Mouse (Mus musculus) spleen, adult 2 months (tissue): ENCODE measurements around the gene Cdh13. TPM values are rescaled to one million over a fixed set of nuclear protein-coding genes. Genes with fewer than 3 reads are reported as not detected.

Experiments used
- DNase-seq, 2 experiments: peaks; one replicate each; pipeline versions ENCODE4 v3.0.0 to v3.0.0-alpha.2; 2012 to 2021; ENCODE audit warnings: low spot score in 2 of 2, low read depth in 1 of 2
- H3K27ac ChIP-seq: fragments of 200-500 bp; 2 replicates; pipeline ENCODE4 v1.5.1; 2012; ENCODE audit warnings: low read length, inconsistent platforms; ENCODE audit not compliant: insufficient read depth
- H3K27me3 ChIP-seq: fragments of 200-500 bp; 2 replicates; pipeline ENCODE4 v1.6.1; 2012; ENCODE audit warnings: mild to moderate bottlenecking, moderate library complexity, low read length, inconsistent platforms; ENCODE audit not compliant: control insufficient read depth, insufficient read depth
- H3K36me3 ChIP-seq: fragments of 200-500 bp; 2 replicates; pipeline ENCODE4 v1.6.1; 2012; ENCODE audit warnings: mild to moderate bottlenecking, low read length, inconsistent platforms; ENCODE audit not compliant: control insufficient read depth, insufficient read depth
- H3K4me1 ChIP-seq: fragments of 200-500 bp; 2 replicates; pipeline ENCODE4 v1.6.1; 2011; ENCODE audit warnings: inconsistent platforms; ENCODE audit not compliant: control insufficient read depth, insufficient read depth, insufficient read length
- H3K4me3 ChIP-seq: fragments of 200-500 bp; 2 replicates; pipeline ENCODE4 v1.5.1; 2011; ENCODE audit warnings: mild to moderate bottlenecking, inconsistent platforms; ENCODE audit not compliant: insufficient read depth, insufficient read length; ENCODE audit errors: extremely low read depth
- CTCF ChIP-seq: fragments of 200-500 bp; IDR thresholded peaks from 2 replicates; pipeline ENCODE4 v1.5.1; 2011; ENCODE audit warnings: mild to moderate bottlenecking, inconsistent platforms; ENCODE audit not compliant: insufficient read depth, insufficient read length, insufficient replicate concordance; ENCODE audit errors: extremely low read depth
- POLR2A ChIP-seq: fragments of 200-500 bp; IDR thresholded peaks from 2 replicates; pipeline ENCODE4 v1.6.1; 2011; ENCODE audit warnings: low read depth, low read length, inconsistent platforms
- WGBS: fragments of 180-500 bp; shearing (Covaris S2); methylation state at CpG from one replicate; pipeline ENCODE4 v1.1.7; 2018; 5-methylcytosine and 5-hydroxymethylcytosine counted together
- polyA plus RNA-seq: library from polyadenylated mRNA; depleted of rRNA; stranded (reverse); fragments of >200 nt; gene quantifications from 2 replicates; pipeline ENCODE4 v1.2.3, GENCODE M21; 2012

Cdh13 gene
- polyA plus RNA-seq, 1 experiment, result 0.50 TPM

DNA sequence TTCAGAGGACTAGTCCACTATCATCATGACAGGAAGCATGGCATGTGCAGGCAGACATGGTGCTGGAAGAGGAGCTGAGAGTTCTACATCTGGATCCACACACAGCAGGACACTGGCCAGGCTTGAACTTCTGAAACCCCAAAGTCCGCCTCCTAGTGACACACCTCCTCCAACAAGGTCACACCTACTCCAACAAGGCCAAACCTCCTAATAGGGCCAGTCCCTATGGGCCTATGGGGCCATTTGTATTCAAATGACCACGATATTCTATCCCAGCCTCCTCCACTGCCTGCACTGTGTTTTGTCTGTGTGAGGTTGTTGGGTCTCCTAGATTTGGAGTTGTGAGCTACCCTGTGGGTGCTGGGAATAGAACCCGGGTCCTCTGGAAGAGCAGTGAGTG lies 1060.1 kb downstream of the Cdh13 start:
- H3K27me3 ChIP-seq, result 0 out of 2 replicates have a peak, but pooled peaks cover 2% of the 10 kb centered on the region
- H3K27ac ChIP-seq, result no peak overlapping the region
- H3K4me3 ChIP-seq, result no peak overlapping the region
- TF ChIP-seq CTCF (no peak), POLR2A (no peak)
- H3K36me3 ChIP-seq, result peaks cover 10% of the 10 kb centered on the region
- no peak for DNase-seq
- 88% methylated on average over 3 of the region's 3 CpGs for WGBS
- H3K4me1 ChIP-seq, result peaks cover 13% of the 10 kb centered on the region; the same call in 1 of the 2 replicates

DNA sequence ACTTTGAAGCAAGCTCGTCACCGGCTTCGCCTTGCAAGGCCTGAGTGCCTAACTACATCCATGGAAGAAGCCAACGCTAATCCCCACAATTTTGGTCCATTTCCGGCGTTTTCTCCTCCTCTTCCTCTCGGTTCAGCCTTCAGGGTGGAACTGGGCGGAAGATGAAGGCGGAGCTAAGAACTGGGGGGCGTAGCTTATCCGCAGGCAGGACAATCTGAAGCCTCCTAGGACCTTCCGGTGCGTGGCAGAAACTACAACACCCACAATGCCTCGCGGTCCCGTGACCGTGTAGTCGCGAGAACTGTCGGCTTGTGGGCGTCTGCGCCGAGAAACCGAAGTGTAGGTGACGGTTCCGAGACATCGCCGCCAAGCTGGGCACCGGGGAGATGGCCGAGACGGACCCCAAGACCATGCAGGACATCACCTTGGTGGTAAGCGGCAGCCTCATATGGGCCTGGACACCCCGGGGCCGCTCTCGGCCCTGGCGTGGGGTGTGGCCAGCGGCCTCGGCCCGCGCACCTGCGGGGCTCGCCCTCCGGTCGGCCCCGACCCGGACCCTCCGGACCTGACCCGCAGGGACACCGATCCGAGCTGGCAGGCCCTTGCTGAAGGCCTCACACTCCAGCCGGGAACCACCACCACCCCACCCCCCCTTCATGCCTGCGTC lies 1060.8 kb downstream of the Cdh13 start, which contains the start of gene Hsbp1:
Gene Hsbp1, plus strand, starts transcription at position 299 of the 667 bp plus-strand sequence.
- Histone ChIP-seq H3K36me3 (peaks cover 16% of the 10 kb centered on the region), H3K4me1 (peaks cover 13% of the 10 kb centered on the region; the same call in 1 of the 2 replicates), H3K27me3 (0 out of 2 replicates have a peak, but pooled peaks cover 2% of the 10 kb centered on the region), H3K27ac (peak within 1 kb of the TSS; percentile 53), H3K4me3 (peak within 1 kb of the TSS; percentile 81)
- WGBS, result 5% methylated on average over 52 of the region's 52 CpGs
- TF ChIP-seq POLR2A, result peak; percentile 66
- no peak for TF ChIP-seq CTCF
- peak; percentile 91 to 98 for DNase-seq

DNA sequence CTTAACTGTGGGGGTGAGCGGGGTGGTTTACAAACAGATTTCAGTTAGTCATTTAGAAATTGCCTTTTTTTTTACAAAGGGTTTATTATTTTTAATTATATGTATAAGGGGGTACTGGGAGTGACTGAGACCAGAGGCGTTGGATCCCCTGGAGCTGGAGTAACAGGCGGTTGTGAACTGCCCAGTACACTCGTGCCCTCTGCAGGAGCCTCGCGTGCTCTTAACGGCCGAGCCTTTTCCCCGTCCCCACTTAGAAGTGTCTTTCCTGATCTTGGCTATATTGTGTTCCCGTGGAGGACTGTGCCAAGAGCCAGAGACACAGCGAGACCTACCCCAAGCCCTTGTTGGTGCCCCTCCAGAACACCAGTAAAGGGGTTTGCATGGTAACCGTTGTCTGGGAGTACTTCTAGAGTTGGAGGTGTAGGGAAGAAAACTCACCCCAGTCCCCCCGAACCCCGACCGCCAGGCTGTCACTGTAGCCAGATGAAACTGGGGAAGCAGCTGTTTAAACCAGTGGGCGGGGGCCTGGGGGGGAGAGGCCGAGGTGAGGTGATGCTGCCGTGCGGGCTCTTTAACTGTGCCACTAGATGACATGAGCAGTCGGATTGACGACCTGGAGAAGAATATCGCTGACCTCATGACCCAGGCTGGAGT lies 1061.6 kb downstream of the Cdh13 start:
- Histone ChIP-seq H3K36me3 (peaks cover 19% of the 10 kb centered on the region), H3K4me1 (peaks cover 13% of the 10 kb centered on the region; the same call in 1 of the 2 replicates), H3K27me3 (no peaks in the 10 kb centered on the region), H3K4me3 (peak overlapping the region; percentile 81), H3K27ac (no peak overlapping the region)
- 29% methylated on average over 22 of the region's 22 CpGs for WGBS
- no peak for DNase-seq
- TF ChIP-seq POLR2A (no peak), CTCF (no peak)

DNA sequence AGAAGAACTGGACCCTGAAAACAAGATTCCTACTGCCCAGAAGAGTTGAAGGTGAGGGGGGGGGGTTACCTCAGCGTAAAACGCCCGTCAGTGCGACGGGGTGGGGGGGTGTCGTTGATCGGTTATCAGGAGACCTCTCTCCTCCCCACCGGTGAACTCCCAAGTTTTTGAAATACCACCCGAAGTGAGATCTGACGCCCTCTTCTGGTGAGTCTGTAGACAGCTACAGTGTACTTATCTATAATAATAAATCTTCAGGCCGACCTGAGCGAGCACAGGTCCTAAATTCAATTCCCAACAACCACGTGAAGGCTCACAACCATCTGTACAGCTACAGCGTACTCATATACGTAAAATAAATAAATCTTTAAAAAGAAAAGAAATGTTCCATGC lies 1062.1 kb downstream of the Cdh13 start:
- DNase-seq, result no peak
- Histone ChIP-seq H3K4me1 (peaks cover 13% of the 10 kb centered on the region; the same call in 1 of the 2 replicates), H3K36me3 (peaks cover 20% of the 10 kb centered on the region), H3K4me3 (no peak overlapping the region), H3K27ac (no peak overlapping the region), H3K27me3 (no peaks in the 10 kb centered on the region)
- WGBS, result 87% methylated on average over 15 of the region's 15 CpGs
- TF ChIP-seq POLR2A, result no peak
- no peak for TF ChIP-seq CTCF

DNA sequence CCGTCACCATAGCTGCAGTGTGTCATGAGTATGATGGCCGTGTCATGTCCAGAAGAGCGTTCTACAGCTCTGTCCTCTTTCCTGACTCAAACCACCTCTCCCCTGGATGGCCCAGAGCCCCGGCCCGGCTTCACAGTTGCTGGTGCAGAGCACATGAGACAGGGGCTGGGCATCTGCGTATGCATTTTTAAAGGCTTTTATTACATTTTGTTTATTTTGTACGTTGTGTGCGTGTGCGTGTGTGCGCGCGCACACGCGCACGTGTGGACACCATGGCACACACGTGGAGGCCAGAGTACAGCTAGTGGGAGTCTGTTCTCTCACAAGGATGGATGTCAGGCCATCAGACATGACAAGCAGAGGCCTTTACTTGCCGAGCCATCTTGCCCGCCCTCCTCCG lies 1068.1 kb downstream of the Cdh13 start:
- H3K4me3 ChIP-seq, result no peak overlapping the region
- no peak for TF ChIP-seq CTCF
- no peak for TF ChIP-seq POLR2A
- WGBS, result 97% methylated on average over 19 of the region's 19 CpGs
- DNase-seq, result no peak
- peaks cover 13% of the 10 kb centered on the region; the same call in 1 of the 2 replicates for H3K4me1 ChIP-seq
- H3K27me3 ChIP-seq, result no peaks in the 10 kb centered on the region
- no peak overlapping the region for H3K27ac ChIP-seq
- H3K36me3 ChIP-seq, result peaks cover 20% of the 10 kb centered on the region

DNA sequence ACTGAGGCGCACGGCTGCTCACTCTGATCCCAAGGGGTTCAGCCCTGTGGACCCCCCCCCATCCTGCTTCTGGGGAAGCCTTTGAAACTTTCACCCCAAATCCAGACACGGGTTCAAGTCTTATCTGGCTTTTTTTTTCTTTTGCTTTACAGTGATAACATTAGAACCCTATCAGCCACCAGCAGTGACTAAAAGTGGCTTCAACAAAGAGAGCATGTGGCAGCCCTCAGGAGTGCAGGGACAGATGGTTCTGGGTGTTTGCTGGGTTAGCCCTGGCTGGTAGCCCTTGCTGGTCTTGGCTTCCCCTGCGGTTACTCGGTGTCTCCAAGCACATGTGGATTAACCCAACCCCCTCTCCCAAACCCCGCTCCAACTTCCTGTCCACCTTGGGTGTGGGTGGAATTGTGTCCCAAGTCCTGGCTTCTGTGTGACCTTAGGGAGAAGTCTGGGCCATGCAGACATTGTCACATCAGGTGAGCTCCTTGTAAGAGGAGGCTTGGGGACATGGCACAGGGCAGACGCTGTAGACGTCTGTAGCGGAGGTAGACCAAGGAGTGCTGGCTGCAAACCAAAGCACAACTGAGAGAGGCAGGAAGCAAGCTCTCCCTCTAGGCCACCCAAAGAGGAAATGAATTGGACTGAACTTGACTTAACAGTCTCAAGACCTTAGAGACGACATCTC lies 1069.6 kb downstream of the Cdh13 start:
- peaks cover 7% of the 10 kb centered on the region; the same call in 1 of the 2 replicates for H3K4me1 ChIP-seq
- H3K4me3 ChIP-seq, result peak overlapping the region; percentile 4; the same call in 1 of the 2 replicates
- H3K36me3 ChIP-seq, result peaks cover 15% of the 10 kb centered on the region
- 0 out of 2 replicates have a peak overlapping the region, but pooled peaks have one; percentile 28 for H3K27ac ChIP-seq
- 12% methylated on average over 10 of the region's 10 CpGs for WGBS
- no peak for TF ChIP-seq CTCF
- TF ChIP-seq POLR2A, result no peak
- no peak for DNase-seq
- H3K27me3 ChIP-seq, result no peaks in the 10 kb centered on the region
